Mouse (Mus musculus) kidney, adult 2 months (tissue): ENCODE data around the gene Ehhadh.

ENCODE experiments used
- CTCF ChIP-seq: fragments of 200-500 bp; conservative IDR thresholded peaks from 2 replicates; pipeline ENCODE4 v1.5.1; 2011; ENCODE audit warnings: low read depth, mild to moderate bottlenecking, control low read depth, low read length, moderate library complexity, mixed read lengths; ENCODE audit not compliant: insufficient read depth, insufficient read length
- POLR2A ChIP-seq: fragments of 200-500 bp; IDR thresholded peaks from one replicate; pipeline ENCODE4 v1.6.1; 2011; ENCODE audit warnings: low read depth, low read length, control low read depth

GRCm38 (mm10) chr16:21782807-21783206 is 4.8 kb downstream of the Ehhadh start:
- no peak for TF ChIP-seq POLR2A
- TF ChIP-seq CTCF = no peak
